Mouse (Mus musculus): ENCODE measurements around the gene Cdkn2d.

DNA sequence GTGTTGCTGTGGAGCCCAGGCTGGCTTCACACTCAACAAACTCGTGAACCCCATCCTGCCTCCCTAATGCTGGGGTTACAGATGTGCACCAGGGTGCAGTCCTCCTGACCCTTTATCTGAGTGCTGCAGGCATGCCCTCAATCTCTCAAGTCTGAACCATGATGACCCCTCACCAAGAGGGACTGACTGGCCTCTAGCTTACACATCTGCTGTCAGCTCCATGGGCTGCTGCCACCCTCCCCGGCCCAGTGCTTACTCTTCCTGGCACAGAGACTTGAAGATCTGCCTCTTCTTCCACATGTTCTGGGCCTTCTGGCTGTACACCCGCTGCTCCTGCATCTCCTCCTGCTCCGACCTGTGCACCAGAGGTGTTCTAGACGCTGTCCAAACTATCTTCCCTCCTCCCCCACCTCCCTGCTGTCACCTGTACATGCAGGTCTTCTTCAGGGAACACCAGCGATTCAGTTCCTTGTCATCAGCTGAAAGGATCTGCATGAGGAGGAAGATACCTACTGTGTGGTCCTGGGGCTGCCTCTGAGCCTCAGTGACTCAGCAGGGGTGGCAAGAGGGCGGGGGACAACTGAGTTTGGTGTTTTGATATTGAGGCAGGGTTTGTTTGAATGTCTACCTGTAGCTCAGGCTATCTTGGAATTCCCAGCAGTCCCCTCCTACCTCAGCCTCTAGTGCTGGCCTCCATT is 16.0 kb downstream of the Cdkn2d start:
- TF ChIP-seq CTCF (IDR thresholded peaks at IDR 0.05; ENCODE audit: borderline replicate concordance, control insufficient read depth, extremely low read depth, insufficient read depth, low read length, poor library complexity) (no peak), POLR2A (IDR thresholded peaks at IDR 0.05; ENCODE audit: control insufficient read depth, extremely low read depth, insufficient read depth, low read length, poor library complexity) (no peak)

Data from thymus, adult 2 months (tissue).